Mouse (Mus musculus) T-helper 17 cell (primary cell): ENCODE data around the gene Nsg2.

ENCODE experiments used
- in situ Hi-C, 2 experiments: fragments of 300-600 bp; cut with MboI, MseI; formaldehyde crosslinking; loops; 1 replicate in 1 of 2; 2 replicates in 1 of 2; pipeline ENCODE4 v1.15.1; 2025; ENCODE audit warnings: high pct_unique_total_duplicates in 2 of 2

Nsg2 gene

DNA sequence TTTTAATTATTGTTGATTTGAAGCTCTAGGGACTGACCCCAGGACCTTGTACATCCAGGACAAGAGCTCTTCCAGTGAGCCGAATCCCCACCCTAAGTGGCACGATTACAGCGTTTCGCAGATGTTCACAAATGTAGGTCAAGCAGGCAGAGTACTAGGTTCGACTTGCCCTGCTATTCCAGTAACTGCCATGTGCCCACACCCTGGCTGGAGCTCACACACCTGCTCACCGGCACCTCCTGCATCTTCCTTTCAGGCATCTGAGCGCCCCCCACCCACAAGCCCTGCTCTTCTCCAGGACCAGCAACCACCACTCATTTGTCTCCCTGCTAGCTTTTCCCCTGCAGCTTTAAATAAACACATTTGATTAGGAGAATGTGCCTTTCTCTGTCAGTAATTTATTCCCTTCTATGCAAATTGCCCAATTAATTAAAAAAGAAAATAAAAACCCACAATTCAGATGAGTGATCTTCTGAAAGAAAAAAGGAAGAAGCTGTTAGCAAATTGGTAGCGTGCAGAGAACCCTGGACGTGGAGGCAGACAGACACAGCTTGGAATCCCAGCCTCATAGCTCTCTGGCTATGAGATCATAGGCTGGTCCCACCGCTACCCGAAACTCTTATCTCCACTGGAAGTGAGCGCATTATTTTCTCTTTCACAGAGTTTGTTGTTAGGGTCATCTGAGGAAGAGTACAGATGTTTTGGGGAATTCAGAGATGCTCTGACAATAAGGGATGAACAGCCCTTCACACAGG, 68.7 kb downstream of the Nsg2 start:
- in situ Hi-C loops: no loop called here

DNA sequence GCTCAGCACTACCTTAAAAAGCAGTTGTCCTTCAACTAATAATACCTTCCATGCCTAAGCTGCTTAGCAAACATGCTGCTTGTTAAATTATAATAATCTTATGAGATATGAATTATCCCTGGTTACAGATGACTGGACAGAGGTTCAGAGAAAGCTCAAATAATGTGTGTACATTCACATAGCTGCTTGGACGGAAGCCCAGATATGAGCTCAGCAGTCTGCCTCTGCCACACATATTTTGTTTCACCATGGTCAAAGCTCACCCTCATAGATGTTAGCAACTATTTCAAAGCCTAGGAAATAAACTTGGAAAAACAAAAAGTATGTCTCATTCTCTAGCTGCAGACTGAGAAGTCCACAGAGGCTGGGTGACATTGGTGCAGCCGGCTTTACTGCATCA, 74.9 kb downstream of the Nsg2 start:
- in situ Hi-C loops: no loop called here

DNA sequence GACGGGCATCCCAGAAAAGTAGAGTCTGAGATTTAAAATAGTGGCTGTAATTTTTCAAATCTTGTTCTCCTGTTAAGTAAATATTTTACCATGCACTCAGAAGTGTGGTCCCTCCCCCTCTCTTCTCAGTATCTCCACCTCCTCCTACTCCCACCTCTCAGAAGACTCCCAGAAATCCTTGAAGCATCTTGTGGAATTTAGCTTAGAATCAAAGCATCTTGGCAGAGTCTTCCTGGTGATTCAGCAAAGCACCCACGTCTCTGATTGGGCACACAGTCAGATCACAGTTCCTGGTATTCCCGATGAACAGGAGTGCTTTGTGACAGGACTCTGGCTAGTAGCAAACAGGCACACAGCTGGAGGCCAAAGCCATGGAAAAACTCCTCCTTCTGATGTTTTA, 83.2 kb downstream of the Nsg2 start:
- in situ Hi-C loops: no loop called here

DNA sequence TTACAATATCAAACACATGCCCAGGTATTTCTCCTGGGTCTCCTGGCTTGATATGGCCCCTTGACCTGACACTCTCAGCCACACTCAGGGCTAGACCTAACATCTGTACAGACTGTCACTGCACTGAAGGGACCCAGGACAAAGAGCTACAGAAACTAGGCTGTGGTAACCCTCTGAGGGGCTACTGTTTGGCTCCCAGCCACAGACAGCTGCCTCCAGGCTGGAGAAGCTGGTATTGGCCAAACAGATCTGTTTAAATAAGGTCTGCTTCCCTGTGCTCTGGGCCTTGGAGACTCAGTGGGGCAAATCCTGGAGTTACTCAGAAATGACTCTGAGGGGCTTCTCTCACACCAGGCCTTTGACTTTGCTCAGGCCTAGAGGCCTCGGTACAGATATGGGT, 86.3 kb downstream of the Nsg2 start:
- in situ Hi-C loops: no loop called here

DNA sequence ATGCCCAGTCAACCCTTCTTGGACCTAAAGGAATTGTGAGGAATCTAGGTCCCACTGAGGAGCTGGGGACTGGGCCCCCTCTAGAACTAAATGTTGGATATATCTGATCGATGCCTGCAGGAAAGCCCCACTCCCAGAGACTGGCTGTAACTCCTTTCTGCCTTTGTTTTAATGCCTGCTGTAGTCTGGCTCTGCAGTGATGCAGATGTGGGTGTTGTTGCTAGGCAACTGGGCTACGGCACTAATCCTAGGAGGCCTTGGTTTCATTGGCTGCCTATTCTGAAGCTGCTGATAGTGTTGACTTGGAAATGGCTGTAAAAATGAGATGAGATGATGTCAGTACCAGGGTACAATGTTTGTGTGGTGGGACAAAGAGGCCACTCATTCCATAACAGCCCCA, 87.1 kb downstream of the Nsg2 start:
- in situ Hi-C loops: no loop called here

DNA sequence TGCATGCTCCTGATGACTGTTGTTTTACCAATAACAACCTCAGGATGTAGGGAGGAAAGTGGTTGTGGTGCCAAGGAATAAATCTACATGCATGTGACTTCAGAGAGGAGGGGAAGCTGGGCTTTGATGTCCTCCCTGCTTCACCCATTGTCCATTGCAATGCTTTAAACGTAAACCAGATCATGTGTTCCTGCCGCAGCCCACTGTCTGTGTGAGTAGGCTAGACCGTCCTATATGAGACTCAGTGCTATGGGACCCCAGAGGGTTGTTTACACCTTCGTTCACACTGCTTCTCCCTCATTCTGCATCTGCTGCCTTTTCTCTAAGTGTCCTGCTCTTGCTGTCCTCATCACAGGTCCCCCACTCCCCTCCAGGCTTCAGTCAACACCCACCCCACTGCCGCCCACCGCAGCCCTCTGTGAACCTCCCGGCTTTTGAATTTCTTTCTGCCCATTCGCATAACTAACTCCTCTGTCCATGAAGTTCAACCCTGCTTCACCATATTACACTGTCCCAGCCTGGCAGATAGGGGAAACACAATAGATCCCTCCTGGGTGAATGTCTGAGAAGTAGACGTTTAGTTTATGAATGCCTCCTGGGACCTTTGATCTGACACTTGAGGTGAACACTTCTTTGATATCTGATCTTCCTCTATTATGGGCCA, 87.6 kb downstream of the Nsg2 start:
- in situ Hi-C loops: no loop called here

DNA sequence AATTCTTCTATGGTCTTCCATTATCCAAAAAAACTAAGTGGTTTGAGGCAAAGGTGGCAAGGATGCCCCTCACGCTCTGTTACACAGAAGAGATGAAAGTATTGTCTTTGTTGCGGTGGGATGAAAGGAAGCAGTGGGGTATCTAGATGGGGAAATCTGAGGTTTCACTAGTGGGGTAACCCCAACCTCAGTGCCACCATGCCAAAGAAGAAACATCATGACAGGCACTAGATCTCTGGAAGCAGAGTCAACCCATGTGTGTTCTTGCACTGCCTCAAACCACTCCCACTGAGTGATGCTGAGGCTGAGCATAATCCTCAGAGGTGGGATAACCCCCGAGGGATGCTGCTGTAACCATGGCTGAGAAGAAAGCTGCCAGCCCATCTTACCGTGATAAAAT, 95.5 kb downstream of the Nsg2 start:
- in situ Hi-C loops: no loop called here

DNA sequence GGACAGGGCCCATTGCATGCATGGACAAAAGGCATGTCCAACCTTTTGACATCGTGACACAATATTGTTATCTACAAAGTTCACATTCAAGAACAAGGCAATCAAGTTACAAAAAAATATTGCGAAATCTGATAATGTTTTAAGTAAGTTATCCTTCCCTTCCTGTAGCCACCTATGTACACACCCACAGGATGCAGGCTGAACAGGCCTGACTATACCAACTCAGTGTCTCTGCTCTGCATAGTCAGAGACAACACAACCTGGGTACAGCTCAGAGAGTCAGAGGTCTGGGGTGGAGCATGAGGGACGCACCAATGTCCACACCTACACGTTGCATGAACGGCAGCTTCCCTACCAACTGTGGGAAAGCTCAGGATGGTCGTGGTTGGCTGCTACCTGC, 96.1 kb downstream of the Nsg2 start:
- in situ Hi-C loops: no loop called here

DNA sequence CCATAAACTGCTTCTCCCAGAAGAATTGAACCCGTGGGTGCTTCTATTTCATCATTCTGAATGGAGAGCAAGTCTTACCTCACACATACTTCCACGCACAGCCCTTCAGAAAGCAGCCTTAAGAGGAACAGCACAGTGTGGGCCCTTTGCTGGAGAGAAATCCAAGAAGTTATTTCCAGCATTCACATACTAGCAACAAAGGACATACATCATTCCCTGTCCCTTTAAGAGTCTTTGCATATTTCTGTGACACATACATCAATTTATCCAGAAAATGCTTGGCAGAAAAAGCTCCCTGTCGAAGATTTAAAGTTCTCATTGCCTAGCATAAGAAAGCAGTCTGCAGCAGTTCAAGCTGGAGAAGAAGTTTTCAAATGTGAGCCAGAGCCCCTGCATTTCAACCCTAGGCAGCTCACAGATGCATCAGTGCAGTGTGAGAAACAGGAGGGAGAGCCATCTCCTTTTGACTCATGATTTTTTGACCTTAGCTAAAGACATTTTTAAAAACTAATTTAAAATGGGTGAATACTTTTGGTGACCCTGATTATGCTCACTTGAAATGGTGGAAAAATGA, 100.9 kb downstream of the Nsg2 start:
- in situ Hi-C loops: no loop called here

DNA sequence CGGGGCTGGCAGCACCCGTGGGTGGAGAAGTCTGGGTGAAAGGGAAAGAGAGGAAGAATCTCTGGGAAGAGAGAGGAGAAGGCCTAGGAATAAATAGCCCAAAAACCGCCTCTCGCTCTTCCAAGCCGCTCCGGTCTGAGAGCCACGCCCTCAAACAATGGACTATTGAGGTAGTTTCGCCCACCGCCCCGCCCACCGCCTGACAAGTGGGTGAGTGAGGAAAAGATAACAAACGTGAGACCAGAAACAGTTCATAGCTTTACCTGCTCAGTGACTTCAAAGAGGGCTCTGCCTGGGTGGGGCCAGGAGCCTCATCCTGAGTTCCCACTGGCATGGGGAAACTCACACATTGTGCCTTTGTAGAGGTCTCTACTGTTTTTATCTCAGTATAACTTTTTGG, 102.7 kb downstream of the Nsg2 start:
- in situ Hi-C loops: no loop called here

DNA sequence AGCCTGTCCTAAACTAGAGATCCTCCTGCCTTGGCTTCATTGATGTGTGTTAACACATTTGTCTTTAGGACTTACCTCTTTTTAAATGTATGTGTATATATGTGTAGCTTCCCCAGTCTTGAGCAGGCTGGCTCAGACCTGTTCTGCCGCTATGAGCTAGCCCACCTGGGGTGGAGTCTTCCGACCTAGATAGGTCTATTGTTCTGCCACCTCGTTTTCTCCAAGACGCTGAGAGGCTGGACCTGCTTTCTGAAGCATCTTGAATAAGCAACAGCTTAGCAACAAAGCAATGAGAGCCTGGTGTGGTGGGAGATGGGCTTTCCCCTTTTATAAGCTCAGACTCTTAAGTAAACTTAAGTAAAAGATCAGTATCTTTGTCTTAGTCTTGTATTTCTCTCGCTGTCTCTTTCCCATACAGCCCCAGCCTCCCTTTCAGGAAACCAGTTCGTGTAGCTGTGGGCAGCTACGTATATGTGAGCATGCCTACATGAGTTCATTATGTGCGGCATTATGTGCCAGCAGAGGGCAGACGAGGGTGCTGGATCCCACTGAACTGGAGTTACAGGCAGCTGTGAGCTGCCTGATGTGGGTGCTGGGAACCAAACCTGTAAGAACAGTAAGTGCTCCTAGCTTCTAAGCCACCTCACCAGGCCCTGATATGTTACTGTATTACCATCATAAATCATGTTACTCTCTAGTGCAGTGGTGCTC, 104.3 kb downstream of the Nsg2 start:
- in situ Hi-C loops: loop anchor here in 1 of 2 experiments (5.0 kb wide), 1 partner anchor 102 kb away; the partner anchor contains the start of gene Nsg2

DNA sequence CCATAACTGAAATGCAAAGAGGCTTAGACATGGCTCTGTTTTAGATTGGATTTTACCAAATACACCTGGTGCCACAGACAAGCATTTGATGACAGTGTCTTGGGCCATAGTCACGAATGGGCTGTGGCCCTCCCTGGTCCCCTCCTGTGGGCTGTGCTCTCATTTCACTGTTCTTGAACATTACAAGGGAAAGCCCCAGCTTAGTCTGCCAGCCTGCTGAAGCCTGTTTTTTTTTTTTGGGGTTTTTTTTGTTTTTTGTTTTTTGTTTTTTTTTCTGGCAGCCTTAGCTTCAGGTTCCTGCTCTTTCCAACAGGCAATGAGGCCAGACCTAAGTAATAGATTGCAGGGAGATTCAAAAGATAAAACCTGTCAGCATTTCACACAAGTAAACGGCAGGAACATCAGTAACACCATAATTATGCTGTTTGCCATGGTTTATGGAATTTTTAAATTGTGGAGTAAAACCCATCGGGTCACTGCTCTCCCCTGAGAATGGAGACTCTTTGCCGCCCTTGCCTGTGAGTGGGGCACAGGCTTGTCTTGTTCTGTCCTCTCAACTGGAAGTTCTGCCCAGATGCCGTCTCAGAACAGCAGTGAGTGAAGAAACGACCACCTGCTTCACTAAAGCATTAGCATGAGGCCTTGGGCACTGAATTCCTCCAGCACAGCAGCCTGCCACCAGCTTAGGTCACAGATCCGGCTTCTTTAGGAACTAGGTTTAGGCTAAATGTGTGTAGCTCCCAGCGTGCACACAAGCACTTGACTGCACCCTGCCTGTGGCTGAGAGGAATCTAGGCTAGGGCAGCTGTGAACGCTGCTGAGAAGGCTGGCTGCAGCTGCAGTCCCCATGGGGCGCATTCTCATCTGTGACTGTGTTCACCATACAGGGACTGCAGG, 105.7 kb downstream of the Nsg2 start:
- in situ Hi-C loops: loop anchor here in 1 of 2 experiments (5.0 kb wide), 1 partner anchor 104 kb away; the partner anchor contains the start of gene Nsg2

DNA sequence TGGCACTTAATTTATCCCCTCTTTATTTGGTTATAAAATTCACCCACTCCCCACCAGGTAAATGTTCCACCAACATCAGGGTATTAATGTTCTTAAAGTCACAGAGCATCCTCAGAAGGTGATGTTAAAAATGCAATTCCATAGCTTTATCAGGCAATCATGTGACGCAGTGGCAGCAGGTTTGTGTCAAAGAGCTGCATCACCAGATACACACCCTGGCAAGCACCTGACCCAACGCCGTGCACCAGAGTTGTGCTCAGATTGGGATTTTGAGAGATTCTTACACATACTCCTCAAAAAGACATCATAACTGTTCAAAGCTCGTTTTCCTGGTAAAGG, 106.4 kb downstream of the Nsg2 start:
- in situ Hi-C loops: loop anchor here in 1 of 2 experiments (5.0 kb wide), 1 partner anchor 104 kb away; the partner anchor contains the start of gene Nsg2

DNA sequence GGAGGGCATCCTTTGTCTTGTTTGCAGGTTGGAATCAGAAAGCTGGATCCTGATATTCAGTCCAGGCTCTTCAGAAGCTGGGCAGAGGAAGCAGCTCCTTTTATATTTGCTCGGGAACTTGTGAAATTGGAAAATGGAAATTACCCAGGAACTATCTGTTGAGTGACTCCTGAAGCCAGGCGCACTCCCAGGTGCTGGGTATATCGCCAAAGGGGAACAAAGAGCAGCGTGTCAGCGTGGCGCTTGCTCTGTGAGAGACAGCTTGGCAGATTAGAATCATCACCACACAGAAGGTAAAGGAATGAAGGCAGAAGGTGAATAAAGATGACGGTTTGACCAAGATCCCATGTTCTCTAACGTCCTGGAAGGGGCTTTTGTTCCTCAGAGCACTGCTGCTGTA, 108.2 kb downstream of the Nsg2 start:
- in situ Hi-C loops: loop anchor here in 1 of 2 experiments (5.0 kb wide), 1 partner anchor 106 kb away; the partner anchor contains the start of gene Nsg2
